Mouse (Mus musculus) urinary bladder, adult 18-20 months (tissue): ENCODE data around the gene Mpzl3.

Experiments
- DNase-seq, 2 experiments: peaks; one replicate each; pipeline ENCODE4 v3.0.0; 2022; ENCODE audit warnings: low spot score in 2 of 2, mixed read lengths in 2 of 2

Gene Mpzl3

GRCm38 (mm10) chr9:45103211-45103979 is 48.4 kb downstream of the Mpzl3 start:
- no peak for DNase-seq

DNA sequence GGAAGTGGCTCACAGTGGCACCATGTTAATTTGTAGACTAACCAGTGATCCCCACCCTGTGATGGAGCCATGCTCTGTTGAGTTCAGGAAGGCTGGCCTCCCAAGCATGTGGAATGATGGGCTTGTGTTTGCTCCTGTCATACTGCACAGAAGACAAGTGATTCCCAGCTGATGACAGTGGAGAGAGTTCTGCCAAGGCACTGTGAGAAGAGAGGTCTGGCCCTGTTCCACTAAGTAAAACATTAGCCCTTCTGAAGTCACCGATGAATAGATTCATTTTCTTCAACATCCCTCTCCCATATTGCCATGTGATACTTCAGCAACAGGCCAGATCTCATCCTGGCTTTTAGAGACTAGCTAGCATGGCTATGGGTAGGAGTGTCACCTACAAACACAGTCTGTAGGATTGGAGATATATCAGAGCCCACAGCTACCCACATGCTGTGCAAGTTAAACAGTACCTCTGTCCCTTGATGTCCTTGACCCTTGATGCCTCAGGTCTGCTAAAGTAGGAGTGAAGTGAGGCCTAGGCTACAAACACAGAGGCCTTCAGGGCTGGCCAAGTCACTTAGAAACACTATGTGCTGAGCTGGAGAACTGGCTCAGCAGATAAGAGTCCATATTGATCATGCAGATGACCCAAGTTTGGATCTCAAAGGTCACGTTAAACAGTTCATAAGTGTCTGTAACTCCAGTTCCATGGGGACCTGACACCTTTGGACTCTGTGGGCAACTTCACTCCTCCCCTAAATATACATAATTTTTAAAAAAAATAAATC is 50.8 kb downstream of the Mpzl3 start:
- DNase-seq, result no peak

GRCm38 (mm10) chr9:45115706-45116105 is 60.7 kb downstream of the Mpzl3 start:
- no peak for DNase-seq

DNA sequence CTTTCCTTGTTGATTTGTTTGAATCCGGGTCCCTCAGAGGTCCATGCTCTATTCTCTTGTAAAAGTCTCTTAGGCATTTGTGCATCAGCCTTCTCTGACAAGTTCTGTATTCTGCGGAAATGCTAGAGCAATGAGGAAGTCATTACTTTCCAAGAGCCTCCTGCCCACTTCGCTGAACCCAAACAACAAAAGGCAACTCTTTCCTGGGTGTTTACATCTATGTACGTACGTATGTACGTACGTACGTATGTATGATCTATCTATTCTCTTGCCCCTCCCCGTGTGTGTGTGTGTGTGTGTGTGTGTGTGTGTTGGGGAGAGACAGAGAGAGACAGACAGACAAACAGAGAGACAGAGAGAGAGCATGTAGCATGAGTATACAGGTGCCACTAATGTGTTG is 61.8 kb downstream of the Mpzl3 start:
- DNase-seq, result no peak

DNA sequence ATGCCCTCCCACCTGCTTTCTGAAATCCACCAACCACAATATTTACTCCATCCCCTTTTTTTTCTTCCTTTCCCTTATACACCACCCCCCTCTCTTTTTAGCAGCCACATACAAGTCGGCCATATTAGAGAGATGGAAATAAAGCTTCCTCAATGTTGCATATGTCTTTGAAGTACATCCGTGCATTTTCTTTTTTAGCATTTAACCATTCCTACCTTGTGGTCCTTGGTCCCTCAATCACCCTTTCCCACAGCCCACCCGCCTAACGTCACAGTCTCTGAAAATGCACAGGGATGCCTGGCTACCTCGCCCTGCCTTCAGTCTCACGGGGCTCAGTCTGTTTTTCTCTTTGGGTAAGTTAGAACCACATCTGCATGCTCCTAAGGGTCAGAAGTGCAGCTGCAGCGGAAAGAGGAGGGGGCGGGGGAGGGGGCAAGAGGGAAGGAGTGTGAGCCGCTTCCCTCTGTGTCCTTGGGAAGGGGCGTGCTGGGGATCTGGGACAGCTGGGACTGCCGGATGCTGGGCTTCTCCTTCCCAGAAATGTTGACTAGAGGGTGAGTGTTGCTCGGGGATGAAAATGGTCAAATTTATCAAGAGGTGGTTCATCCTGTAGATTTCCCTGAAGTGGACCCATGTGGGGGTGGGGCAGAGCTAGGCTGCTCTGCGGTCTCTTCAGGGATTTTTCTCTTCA is 62.9 kb downstream of the Mpzl3 start, which contains the start of gene Scn2b:
Scn2b (plus strand) TSS at position 42 of the 691 bp plus-strand sequence.
- DNase-seq, result no peak

- DNase-seq, result no peak
These were observed 63.6 kb downstream of the Mpzl3 start for GRCm38 (mm10) chr9:45118552-45118951.

- no peak for DNase-seq
These were observed 64.4 kb downstream of the Mpzl3 start for GRCm38 (mm10) chr9:45119316-45119953.

- DNase-seq, result no peak
These were observed 65.1 kb downstream of the Mpzl3 start for GRCm38 (mm10) chr9:45119954-45120530.

- DNase-seq, result no peak
These were observed 65.6 kb downstream of the Mpzl3 start for GRCm38 (mm10) chr9:45120567-45120966.

- DNase-seq, result no peak
These were observed 66.0 kb downstream of the Mpzl3 start for GRCm38 (mm10) chr9:45121001-45121400.

- peak; percentile 47 to 56 for DNase-seq
These were observed 66.8 kb downstream of the Mpzl3 start for GRCm38 (mm10) chr9:45121769-45122168.

GRCm38 (mm10) chr9:45122209-45122761 is 67.3 kb downstream of the Mpzl3 start:
- DNase-seq, result peak in 1 of 2 experiments; percentile 15

DNA sequence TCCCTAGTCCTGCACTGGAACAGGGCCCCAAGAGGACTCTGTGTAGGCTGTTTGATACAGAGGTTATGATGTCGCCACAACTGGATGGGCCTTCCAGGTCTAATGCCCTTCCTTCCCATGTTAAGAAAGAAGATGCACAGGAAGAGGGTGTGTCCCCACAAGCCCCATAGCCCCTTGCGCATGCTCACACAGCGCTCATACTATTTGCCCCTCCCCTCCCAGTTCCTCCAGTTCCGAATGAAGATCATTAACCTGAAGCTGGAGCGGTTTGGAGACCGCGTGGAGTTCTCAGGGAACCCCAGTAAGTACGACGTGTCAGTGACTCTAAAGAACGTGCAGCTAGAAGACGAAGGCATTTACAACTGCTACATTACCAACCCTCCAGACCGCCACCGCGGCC is 70.2 kb downstream of the Mpzl3 start:
- DNase-seq, result no peak

DNA sequence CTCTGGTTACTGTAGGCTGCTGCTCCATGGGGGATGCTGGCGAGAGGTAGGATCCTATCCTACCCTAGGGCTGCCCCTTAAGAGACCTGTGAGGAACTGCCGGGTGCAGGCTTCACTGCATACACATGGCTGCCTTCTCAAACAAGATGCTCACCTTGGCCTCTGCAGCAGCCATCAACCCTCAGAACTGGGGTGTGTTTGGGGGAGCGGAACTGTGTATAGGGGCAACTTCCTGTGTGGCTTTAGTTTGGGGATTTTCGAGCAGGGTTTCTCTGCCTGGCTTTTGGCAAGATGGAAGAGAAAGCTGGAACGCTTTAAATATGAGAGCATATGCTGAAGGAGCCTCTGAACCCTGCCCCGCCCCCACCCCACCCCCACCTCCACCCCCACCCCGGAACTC is 72.0 kb downstream of the Mpzl3 start:
- no peak for DNase-seq
